Mouse (Mus musculus) testis, adult 2 months (tissue): ENCODE measurements around the gene L3mbtl3.

Experiments used
- CTCF ChIP-seq: fragments of 200-500 bp; IDR thresholded peaks from 2 replicates; pipeline ENCODE4 v1.5.1; 2012; ENCODE audit warnings: low read depth, mild to moderate bottlenecking, inconsistent platforms, low read length, moderate library complexity; ENCODE audit not compliant: control insufficient read depth, insufficient read depth, insufficient replicate concordance
- POLR2A ChIP-seq: fragments of 200-500 bp; IDR thresholded peaks from 2 replicates; pipeline ENCODE4 v1.6.1; 2012; ENCODE audit warnings: low read depth, mild to moderate bottlenecking, inconsistent platforms, low read length, moderate library complexity; ENCODE audit not compliant: control insufficient read depth

DNA sequence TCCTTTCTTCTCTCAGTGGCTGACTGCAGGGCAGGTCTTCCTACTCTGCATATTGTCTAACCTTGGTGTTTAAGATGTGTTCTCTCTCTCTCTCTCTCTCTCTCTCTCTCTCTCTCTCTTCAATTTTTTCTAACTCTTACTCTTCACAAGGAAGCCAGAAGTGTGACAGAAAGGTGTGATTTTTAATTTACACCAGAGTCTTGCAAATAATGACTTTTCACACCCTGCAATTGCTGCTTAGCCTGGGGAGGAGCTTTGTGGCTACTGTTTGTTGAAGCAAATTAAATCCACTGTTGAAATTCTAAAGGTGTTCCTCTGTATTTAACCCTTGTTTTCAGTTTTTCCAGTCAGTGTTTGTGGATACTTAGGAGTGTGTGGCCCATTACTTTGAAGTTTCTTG, 147.6 kb downstream of the L3mbtl3 start:
- no peak for TF ChIP-seq CTCF
- no peak for TF ChIP-seq POLR2A
